Mouse (Mus musculus) forebrain, embryonic 14.5 days (tissue): Measurements from ENCODE around the gene Atxn10. TPM values are rescaled to one million over a fixed set of nuclear protein-coding genes. Genes with fewer than 3 reads are reported as not detected.
A peak's percentile ranks its signal among the peaks of the same experiment; 100 is the strongest.

Experiments
- ATAC-seq: fragments of 200-750 bp; cut with Nextera tagmentation; 2 replicates; pipeline ENCODE4 v1.8.0; 2017; ENCODE audit warnings: mild to moderate bottlenecking, moderate library complexity
- DNase-seq: peaks from one replicate; pipeline ENCODE4 v3.0.0-alpha.2; 2015; ENCODE audit warnings: low spot score
- H3K27ac ChIP-seq: fragments of 300-500 bp; sonication (generic); 2 replicates; pipeline ENCODE4 v1.5.1; 2014; ENCODE audit warnings: low read depth, mild to moderate bottlenecking, control low read depth, low read length, moderate library complexity
- H3K27me3 ChIP-seq: fragments of 300-500 bp; sonication (generic); replicated peaks from 2 replicates; pipeline ENCODE4 v1.6.1; 2014; ENCODE audit warnings: low read length, control low read depth, mixed read lengths; ENCODE audit not compliant: control insufficient read depth, insufficient read depth
- H3K36me3 ChIP-seq: fragments of 300-500 bp; sonication (generic); 2 replicates; pipeline ENCODE4 v1.6.1; 2014; ENCODE audit warnings: low read length, control low read depth; ENCODE audit not compliant: control insufficient read depth, insufficient read depth
- H3K4me1 ChIP-seq: fragments of 300-500 bp; sonication (generic); 2 replicates; pipeline ENCODE4 v1.6.1; 2014; ENCODE audit warnings: antibody characterized with exemption, low read length, control low read depth; ENCODE audit not compliant: control insufficient read depth, insufficient read depth
- H3K4me2 ChIP-seq: fragments of 300-500 bp; sonication (generic); 2 replicates; pipeline ENCODE4 v1.6.1; 2014; ENCODE audit warnings: mild to moderate bottlenecking, control low read depth, low read length
- H3K4me3 ChIP-seq: fragments of 300-500 bp; sonication (generic); 2 replicates; pipeline ENCODE4 v1.5.1; 2014; ENCODE audit warnings: low read depth, low read length, control low read depth
- H3K9ac ChIP-seq: fragments of 300-500 bp; sonication (generic); 2 replicates; pipeline ENCODE4 v1.6.1; 2014; ENCODE audit warnings: mild to moderate bottlenecking, low read length, control low read depth, moderate library complexity
- H3K9me3 ChIP-seq: fragments of 300-500 bp; sonication (generic); replicated peaks from 2 replicates; pipeline ENCODE4 v1.6.1; 2016; ENCODE audit warnings: low read length, control low read depth, mixed read lengths; ENCODE audit not compliant: control insufficient read depth
- WGBS: fragments of 180-500 bp; shearing (Covaris S2); extraction: QIAGEN DNeasy Blood & Tissue Kit; methylation state at CpG from one replicate; pipeline ENCODE4 v1.1.7; 2014; 5-methylcytosine and 5-hydroxymethylcytosine counted together
- polyA plus RNA-seq: library from polyadenylated mRNA; unstranded; fragments of >200 nt; fragmentation: Nextera tagmentation; extraction: Ambion mirVana; gene quantifications from 2 replicates; pipeline ENCODE4 v1.2.1, GENCODE M21; 2014

Atxn10 gene
- polyA plus RNA-seq, 1 experiment from 2014 or later, result 516 TPM

GRCm38 (mm10) chr15:85307061-85307660 is 28.9 kb upstream of the Atxn10 start:
- H3K9me3 ChIP-seq, result no peaks in the 10 kb centered on the region
- WGBS, result 92% methylated on average over 2 of the region's 2 CpGs

GRCm38 (mm10) chr15:85311058-85311657 is 24.9 kb upstream of the Atxn10 start:
- Histone ChIP-seq H3K4me1 (no peaks in the 10 kb centered on the region), H3K9me3 (no peaks in the 10 kb centered on the region), H3K9ac (no peak overlapping the region), H3K4me3 (no peak overlapping the region), H3K4me2 (no peak overlapping the region), H3K27me3 (no peaks in the 10 kb centered on the region), H3K27ac (no peak overlapping the region), H3K36me3 (no peaks in the 10 kb centered on the region)
- 73% methylated on average over 10 of the region's 10 CpGs for WGBS
- ATAC-seq (no peak), DNase-seq (no peak)

More at GRCm38 (mm10) chr15:85307061-85307660, 28.9 kb upstream of the Atxn10 start:
- Histone ChIP-seq H3K27ac (no peak overlapping the region), H3K4me3 (no peak overlapping the region), H3K9ac (no peak overlapping the region), H3K27me3 (no peaks in the 10 kb centered on the region), H3K4me2 (no peak overlapping the region), H3K36me3 (no peaks in the 10 kb centered on the region), H3K4me1 (no peaks in the 10 kb centered on the region)
- ATAC-seq (no peak), DNase-seq (no peak)

- no peaks in the 10 kb centered on the region for H3K27me3 ChIP-seq
- no peak overlapping the region for H3K4me2 ChIP-seq
- DNase-seq (peak; percentile 82), ATAC-seq (peak; percentile 72)
- no peaks in the 10 kb centered on the region for H3K36me3 ChIP-seq
- no peak overlapping the region for H3K9ac ChIP-seq
- 46% methylated on average over 10 of the region's 13 CpGs for WGBS
- no peak overlapping the region for H3K4me3 ChIP-seq
- no peaks in the 10 kb centered on the region for H3K4me1 ChIP-seq
- no peaks in the 10 kb centered on the region for H3K9me3 ChIP-seq
- no peak overlapping the region for H3K27ac ChIP-seq
These were observed 20.5 kb upstream of the Atxn10 start for GRCm38 (mm10) chr15:85315378-85316025.

- no peaks in the 10 kb centered on the region for H3K9me3 ChIP-seq
- H3K9ac ChIP-seq, result no peak overlapping the region
- no peak overlapping the region for H3K4me3 ChIP-seq
- no peak overlapping the region for H3K27ac ChIP-seq
- H3K4me2 ChIP-seq, result no peak overlapping the region
- 53% methylated on average over 14 of the region's 14 CpGs for WGBS
- ATAC-seq, result no peak
- no peaks in the 10 kb centered on the region for H3K36me3 ChIP-seq
- H3K4me1 ChIP-seq, result no peaks in the 10 kb centered on the region
- no peak for DNase-seq
- H3K27me3 ChIP-seq, result no peaks in the 10 kb centered on the region
These were observed 19.5 kb upstream of the Atxn10 start for GRCm38 (mm10) chr15:85316342-85317140.

GRCm38 (mm10) chr15:85319924-85320668 is 15.9 kb upstream of the Atxn10 start:
- DNase-seq (no peak), ATAC-seq (no peak)
- H3K9me3 ChIP-seq, result no peaks in the 10 kb centered on the region
- H3K9ac ChIP-seq, result no peak overlapping the region
- H3K4me3 ChIP-seq, result no peak overlapping the region
- H3K27ac ChIP-seq, result no peak overlapping the region
- no peak overlapping the region for H3K4me2 ChIP-seq
- no peaks in the 10 kb centered on the region for H3K4me1 ChIP-seq
- H3K36me3 ChIP-seq, result no peaks in the 10 kb centered on the region
- WGBS, result 85% methylated on average over 11 of the region's 11 CpGs
- no peaks in the 10 kb centered on the region for H3K27me3 ChIP-seq

GRCm38 (mm10) chr15:85323214-85323613 is 12.8 kb upstream of the Atxn10 start:
- WGBS, result 93% methylated on average over 4 of the region's 4 CpGs
- no peak overlapping the region for H3K9ac ChIP-seq

GRCm38 (mm10) chr15:85324426-85324825 is 11.6 kb upstream of the Atxn10 start:
- DNase-seq, result no peak
- Histone ChIP-seq H3K36me3 (no peaks in the 10 kb centered on the region), H3K4me1 (no peaks in the 10 kb centered on the region), H3K9me3 (no peaks in the 10 kb centered on the region), H3K4me2 (no peak overlapping the region), H3K27ac (no peak overlapping the region), H3K27me3 (no peaks in the 10 kb centered on the region), H3K9ac (no peak overlapping the region), H3K4me3 (no peak overlapping the region)
- WGBS, result 96% methylated on average over 1 of the region's 1 CpGs
- no peak for ATAC-seq

More at GRCm38 (mm10) chr15:85323214-85323613, 12.8 kb upstream of the Atxn10 start:
- H3K36me3 ChIP-seq, result no peaks in the 10 kb centered on the region
- no peak overlapping the region for H3K4me3 ChIP-seq
- H3K27me3 ChIP-seq, result no peaks in the 10 kb centered on the region
- no peak for DNase-seq
- H3K4me1 ChIP-seq, result no peaks in the 10 kb centered on the region
- H3K4me2 ChIP-seq, result no peak overlapping the region
- ATAC-seq, result no peak
- no peak overlapping the region for H3K27ac ChIP-seq
- H3K9me3 ChIP-seq, result no peaks in the 10 kb centered on the region

- no peak overlapping the region for H3K4me3 ChIP-seq
- 75% methylated on average over 11 of the region's 11 CpGs for WGBS
- no peak overlapping the region for H3K27ac ChIP-seq
- H3K27me3 ChIP-seq, result no peaks in the 10 kb centered on the region
- H3K4me2 ChIP-seq, result no peak overlapping the region
- no peak for DNase-seq
- no peaks in the 10 kb centered on the region for H3K9me3 ChIP-seq
- H3K9ac ChIP-seq, result no peak overlapping the region
- H3K36me3 ChIP-seq, result no peaks in the 10 kb centered on the region
- ATAC-seq, result no peak
- no peaks in the 10 kb centered on the region for H3K4me1 ChIP-seq
These were observed 8.2 kb upstream of the Atxn10 start for GRCm38 (mm10) chr15:85327808-85328207.
